Comparison of ENCODE assay signal across 18 mouse cellular contexts in genomic region chr11:6059162-6059561, GRCm38 (mm10). TPM values are rescaled to one million over a fixed set of nuclear protein-coding genes. Genes with fewer than 3 reads are reported as not detected.
DNase-seq lines count a peak whose midpoint lies in the region; ATAC-seq and TF ChIP-seq lines count a peak whose summit lies in the region.
"Had no signal": no experiment of that assay in that cellular context is flagged by ENCODE, and none has a peak within 500 bp of the region (broad histone marks: within the 10 kb centered on the region; RNA-seq: fewer than 3 reads in every experiment).

No protein-coding gene starts in this region.

- no peaks in the 10 kb centered on the region for H3K9me3 ChIP-seq in kidney, embryonic 14.5 days (ENCODE audit: control insufficient read depth, low read length)
- H3K9me3 ChIP-seq: embryonic facial prominence, embryonic 13.5 days; embryonic facial prominence, embryonic 15.5 days; forebrain, embryonic 10.5 days; forebrain, embryonic 12.5 days had no signal

- WGBS in cerebellum, adult 2 months: 49% methylated on average over 10 of the region's 10 CpGs
- WGBS in olfactory bulb, adult 2 months: 69% methylated on average over 10 of the region's 10 CpGs
- WGBS in kidney, embryonic 14.5 days: 94% methylated on average over 10 of the region's 10 CpGs

- ATAC-seq in kidney, embryonic 14.5 days (ENCODE audit: low FRiP score, low TSS enrichment): no peak
- ATAC-seq: forebrain, embryonic 14.5 days; forebrain, embryonic 16.5 days had no signal

- peak; percentile 34 to 41 for DNase-seq in cerebellum, adult 2 months
- DNase-seq in cerebellum, postnatal 36 days: no peak
- DNase-seq in cerebellum, adult 9-11 months: peak; percentile 52
- DNase-seq in cerebellum, adult 18-20 months: no peak
- DNase-seq: adrenal gland, adult 2 months; adrenal gland, postnatal 10 days; adrenal gland, postnatal 25 days; cerebellum, adult 8-10 months; embryo, embryonic 11 days had no signal

- no peak overlapping the region for H3K4me2 ChIP-seq in kidney, embryonic 14.5 days (replicated peaks; ENCODE audit: low read depth, low read length)
- H3K4me2 ChIP-seq: embryonic facial prominence, embryonic 13.5 days; embryonic facial prominence, embryonic 15.5 days; forebrain, embryonic 12.5 days had no signal

- no peak overlapping the region for H3K27ac ChIP-seq in cerebellum, adult 2 months (ENCODE audit: insufficient read depth, low read length)
- H3K27ac ChIP-seq in olfactory bulb, adult 2 months (ENCODE audit: insufficient read depth, low read depth, low read length): no peak overlapping the region
- no peak overlapping the region for H3K27ac ChIP-seq in kidney, embryonic 14.5 days (ENCODE audit: low read depth, low read length)
- H3K27ac ChIP-seq: embryonic facial prominence, embryonic 13.5 days; embryonic facial prominence, embryonic 15.5 days; forebrain, embryonic 10.5 days; forebrain, embryonic 12.5 days had no signal

- H3K9ac ChIP-seq in kidney, embryonic 14.5 days (ENCODE audit: low read depth, low read length): no peak overlapping the region
- H3K9ac ChIP-seq: embryonic facial prominence, embryonic 13.5 days; embryonic facial prominence, embryonic 15.5 days; forebrain, embryonic 12.5 days had no signal

- no peaks in the 10 kb centered on the region for H3K36me3 ChIP-seq in kidney, embryonic 14.5 days (ENCODE audit: control insufficient read depth, insufficient read depth, low read length)
- H3K36me3 ChIP-seq: embryonic facial prominence, embryonic 13.5 days; embryonic facial prominence, embryonic 15.5 days; forebrain, embryonic 10.5 days; forebrain, embryonic 12.5 days had no signal

- no peak overlapping the region for H3K4me3 ChIP-seq in cerebellum, adult 2 months (replicated peaks; ENCODE audit: insufficient read depth, low read depth, low read length)
- H3K4me3 ChIP-seq in olfactory bulb, adult 2 months (ENCODE audit: insufficient read depth, low read depth, low read length): 0 out of 2 replicates have a peak overlapping the region, but pooled peaks have one; percentile 3
- no peak overlapping the region for H3K4me3 ChIP-seq in kidney, embryonic 14.5 days (ENCODE audit: low read length)
- H3K4me3 ChIP-seq: embryonic facial prominence, embryonic 13.5 days; embryonic facial prominence, embryonic 15.5 days; erythroblast, embryonic 14.5 days; forebrain, embryonic 10.5 days; forebrain, embryonic 12.5 days had no signal

- peaks cover 37% of the 10 kb centered on the region for H3K4me1 ChIP-seq in cerebellum, adult 2 months (ENCODE audit: control insufficient read depth, insufficient read depth, low read length)
- peaks cover 40% of the 10 kb centered on the region for H3K4me1 ChIP-seq in olfactory bulb, adult 2 months (ENCODE audit: control insufficient read depth, insufficient read depth, low read length)
- peaks cover 2% of the 10 kb centered on the region for H3K4me1 ChIP-seq in kidney, embryonic 14.5 days (ENCODE audit: control insufficient read depth, insufficient read depth, low read length)

- no peak for TF ChIP-seq CTCF in cerebellum, adult 2 months (IDR thresholded peaks at IDR 0.05; ENCODE audit: borderline replicate concordance, insufficient read depth, low read depth, low read length)
- no peak for TF ChIP-seq CTCF in olfactory bulb, adult 2 months (IDR thresholded peaks at IDR 0.05; ENCODE audit: insufficient read depth, low read depth, low read length)

- no peaks in the 10 kb centered on the region for H3K27me3 ChIP-seq in cerebellum, adult 2 months (ENCODE audit: control insufficient read depth, insufficient read depth, low read length)
- peaks cover 12% of the 10 kb centered on the region for H3K27me3 ChIP-seq in kidney, embryonic 14.5 days (ENCODE audit: control insufficient read depth, insufficient read depth, low read length)

- no peak for TF ChIP-seq POLR2A in cerebellum, adult 2 months (IDR thresholded peaks at IDR 0.05; ENCODE audit: borderline replicate concordance, insufficient read depth, low read length)
- TF ChIP-seq POLR2A in olfactory bulb, adult 2 months (IDR thresholded peaks at IDR 0.05; ENCODE audit: insufficient read depth, low read depth, low read length): no peak

RNA-seq across cellular contexts. Expression of gene Camk2b, which starts 7.0 kb away (rescaled TPM):
- polyA plus RNA-seq in cerebellum, adult 2 months (2012; rRNA removed): 479 and 518 TPM in 2 replicates
- polyA plus RNA-seq in olfactory bulb, adult 2 months (2012; ENCODE audit: insufficient read depth, insufficient read length, low replicate concordance, missing spikeins): 150 and 183 TPM in 2 replicates
- 4.2 and 4.4 TPM in 2 replicates for polyA plus RNA-seq in kidney, embryonic 14.5 days (2014; fragmentation: Nextera tagmentation; extraction: Ambion mirVana)
- polyA plus RNA-seq: erythroblast, embryonic 14.5 days had no signal

Comparison
In these comparisons a context has a peak if more than half of its experiments do, and no peak if none do; other contexts are left out.
1. DNase-seq: peak in cerebellum, adult 2 months (2 of 2) and cerebellum, adult 9-11 months (single experiment); none in cerebellum, postnatal 36 days (0 of 2) and cerebellum, adult 18-20 months (0 of 2).
2. RNA of gene Camk2b, which starts 7.0 kb away (polyA plus RNA-seq): 479 to 518 TPM in cerebellum, adult 2 months and 150 to 183 TPM in olfactory bulb, adult 2 months; 4.2 to 4.4 TPM in kidney, embryonic 14.5 days; every median in the first group is over 10 times any median in the second.